Mouse (Mus musculus) hindbrain, postnatal 0 days (tissue): ENCODE data around the gene Zbtb44. TPM values are rescaled to one million over a fixed set of nuclear protein-coding genes. Genes with fewer than 3 reads are reported as not detected.

Source experiments
- ATAC-seq: fragments of 200-750 bp; cut with Nextera tagmentation; 2 replicates; pipeline ENCODE4 v1.8.0; 2017; ENCODE audit warnings: mild to moderate bottlenecking, moderate TSS enrichment, moderate library complexity
- DNase-seq: peaks from one replicate; pipeline ENCODE4 v3.0.0-alpha.2; 2015; ENCODE audit warnings: low spot score
- H3K27ac ChIP-seq: fragments of 300-500 bp; sonication (generic); 2 replicates; pipeline ENCODE4 v1.5.1; 2014; ENCODE audit warnings: mild to moderate bottlenecking
- H3K27me3 ChIP-seq: fragments of 300-500 bp; sonication (generic); 2 replicates; pipeline ENCODE4 v1.6.1; 2014; ENCODE audit warnings: low read length, mixed read lengths; ENCODE audit not compliant: insufficient read depth
- H3K36me3 ChIP-seq: fragments of 300-500 bp; sonication (generic); 2 replicates; pipeline ENCODE4 v1.6.1; 2014; ENCODE audit warnings: low read length, mixed read lengths; ENCODE audit not compliant: insufficient read depth
- H3K4me1 ChIP-seq: fragments of 300-500 bp; sonication (generic); 2 replicates; pipeline ENCODE4 v1.6.1; 2014; ENCODE audit warnings: antibody characterized with exemption, low read length, mixed read lengths; ENCODE audit not compliant: insufficient read depth
- H3K4me2 ChIP-seq: fragments of 300-500 bp; sonication (generic); 2 replicates; pipeline ENCODE4 v1.6.1; 2014; ENCODE audit warnings: low read depth, mild to moderate bottlenecking, low read length, moderate library complexity, mixed read lengths
- H3K4me3 ChIP-seq: fragments of 300-500 bp; sonication (generic); 2 replicates; pipeline ENCODE4 v1.5.1; 2014; ENCODE audit warnings: low read length
- H3K9ac ChIP-seq: fragments of 300-500 bp; sonication (generic); replicated peaks from 2 replicates; pipeline ENCODE4 v1.6.1; 2014; ENCODE audit warnings: mild to moderate bottlenecking, low read length, moderate library complexity, mixed read lengths
- H3K9me3 ChIP-seq: fragments of 300-500 bp; sonication (generic); 2 replicates; pipeline ENCODE4 v1.6.1; 2016; ENCODE audit warnings: low read length, mixed read lengths
- CTCF ChIP-seq: IDR thresholded peaks from 2 replicates; pipeline ENCODE4 v1.5.1; 2016; ENCODE audit warnings: antibody characterized with exemption, control low read depth, low read depth
- WGBS: fragments of 180-500 bp; shearing (Covaris S2); extraction: QIAGEN DNeasy Blood & Tissue Kit; methylation state at CpG from one replicate; pipeline ENCODE4 v1.1.7; 2014; 5-methylcytosine and 5-hydroxymethylcytosine counted together
- polyA plus RNA-seq: library from polyadenylated mRNA; unstranded; fragments of >200 nt; fragmentation: Nextera tagmentation; extraction: Ambion mirVana; gene quantifications from 2 replicates; pipeline ENCODE4 v1.2.1, GENCODE M21; 2015
- total RNA-seq: library from RNA; depleted of rRNA; stranded (reverse); fragments of >200 nt; gene quantifications from 2 replicates; pipeline ENCODE4 v1.2.3, GENCODE M21; 2014

Gene Zbtb44
- total and polyA plus RNA-seq, 2 experiments from 2014 or later, result 4.1 to 13.7 TPM

DNA sequence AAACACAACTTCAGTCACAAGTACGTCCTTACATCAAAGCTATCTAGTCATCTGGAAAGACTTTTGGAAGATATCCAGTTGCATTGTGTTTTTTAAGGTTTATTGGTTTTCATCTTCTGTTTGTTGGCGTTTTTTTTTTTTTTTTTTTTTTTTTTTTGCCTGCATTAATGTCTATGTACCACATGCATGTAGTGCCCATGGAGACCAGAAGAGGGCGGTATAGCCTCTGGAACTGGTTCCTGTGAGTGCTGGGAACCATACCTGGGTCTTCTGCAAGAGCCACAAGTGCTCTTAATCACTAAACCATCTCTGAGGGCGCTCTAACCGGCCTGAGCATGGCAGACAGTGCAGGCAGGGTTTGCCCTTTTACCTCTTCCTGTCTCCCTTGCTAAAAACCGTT is 67.7 kb downstream of the Zbtb44 start:
- no peak for ATAC-seq
- DNase-seq, result no peak
- H3K4me1 ChIP-seq, result no peaks in the 10 kb centered on the region
- H3K27ac ChIP-seq, result no peak overlapping the region
- H3K4me2 ChIP-seq, result no peak overlapping the region
- no peak overlapping the region for H3K4me3 ChIP-seq
- no peaks in the 10 kb centered on the region for H3K9me3 ChIP-seq
- H3K36me3 ChIP-seq, result no peaks in the 10 kb centered on the region
- H3K9ac ChIP-seq, result no peak overlapping the region
- no peak; the same call in 1 of the 2 replicates for TF ChIP-seq CTCF
- 76% methylated on average over 6 of the region's 6 CpGs for WGBS
- H3K27me3 ChIP-seq, result no peaks in the 10 kb centered on the region

- Histone ChIP-seq H3K36me3 (no peaks in the 10 kb centered on the region), H3K27me3 (no peaks in the 10 kb centered on the region), H3K4me1 (no peaks in the 10 kb centered on the region), H3K9ac (no peak overlapping the region), H3K27ac (no peak overlapping the region), H3K4me2 (no peak overlapping the region), H3K9me3 (no peaks in the 10 kb centered on the region), H3K4me3 (no peak overlapping the region)
- no peak for DNase-seq
- TF ChIP-seq CTCF, result no peak
- 93% methylated on average over 7 of the region's 8 CpGs for WGBS
- no peak for ATAC-seq
These were observed 78.0 kb downstream of the Zbtb44 start for GRCm38 (mm10) chr9:31108464-31108863.

GRCm38 (mm10) chr9:31115586-31115985 is 85.1 kb downstream of the Zbtb44 start:
- ATAC-seq (no peak), DNase-seq (no peak)
- H3K4me2 ChIP-seq, result no peak overlapping the region
- no peak overlapping the region for H3K27ac ChIP-seq
- H3K9me3 ChIP-seq, result no peaks in the 10 kb centered on the region
- no peaks in the 10 kb centered on the region for H3K36me3 ChIP-seq
- H3K4me1 ChIP-seq, result no peaks in the 10 kb centered on the region
- no peak for TF ChIP-seq CTCF
- H3K27me3 ChIP-seq, result no peaks in the 10 kb centered on the region
- H3K9ac ChIP-seq, result no peak overlapping the region
- no peak overlapping the region for H3K4me3 ChIP-seq

DNA sequence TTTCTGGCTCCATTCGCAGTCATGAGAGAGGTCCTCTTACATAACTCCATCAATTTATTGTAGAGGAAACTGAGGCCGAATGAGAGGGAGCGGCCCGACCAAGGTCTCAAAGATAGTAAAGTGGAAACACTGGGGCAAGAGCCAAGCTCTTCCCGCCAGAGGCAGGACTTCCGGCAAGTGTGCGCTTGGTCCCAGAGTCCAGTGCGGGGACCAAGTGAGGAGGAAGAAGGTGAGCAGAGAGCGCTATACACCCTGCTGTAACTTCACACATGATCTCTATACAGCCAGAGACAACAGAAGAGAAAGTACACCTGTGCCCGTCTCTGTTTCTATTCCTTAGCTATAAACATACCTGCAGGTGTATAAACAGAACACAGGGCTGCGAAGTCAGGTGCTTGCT is 86.6 kb downstream of the Zbtb44 start:
- ATAC-seq (no peak), DNase-seq (no peak)
- Histone ChIP-seq H3K9ac (no peak overlapping the region), H3K4me3 (no peak overlapping the region), H3K27ac (no peak overlapping the region), H3K4me2 (no peak overlapping the region), H3K9me3 (no peaks in the 10 kb centered on the region), H3K4me1 (no peaks in the 10 kb centered on the region), H3K27me3 (no peaks in the 10 kb centered on the region), H3K36me3 (no peaks in the 10 kb centered on the region)
- TF ChIP-seq CTCF, result no peak
- WGBS, result 96% methylated on average over 11 of the region's 11 CpGs

- H3K9ac ChIP-seq, result no peak overlapping the region
- 91% methylated on average over 6 of the region's 6 CpGs for WGBS
These were observed 87.0 kb downstream of the Zbtb44 start for GRCm38 (mm10) chr9:31117488-31117887.

GRCm38 (mm10) chr9:31118520-31119298 is 88.3 kb downstream of the Zbtb44 start:
- H3K9ac ChIP-seq, result no peak overlapping the region
- H3K4me3 ChIP-seq, result no peak overlapping the region
- WGBS, result 40% methylated on average over 11 of the region's 11 CpGs
- no peaks in the 10 kb centered on the region for H3K9me3 ChIP-seq
- no peak for DNase-seq
- no peaks in the 10 kb centered on the region for H3K36me3 ChIP-seq
- H3K27me3 ChIP-seq, result no peaks in the 10 kb centered on the region
- H3K4me2 ChIP-seq, result no peak overlapping the region
- H3K4me1 ChIP-seq, result no peaks in the 10 kb centered on the region
- TF ChIP-seq CTCF, result no peak
- H3K27ac ChIP-seq, result no peak overlapping the region
- ATAC-seq, result no peak

More at GRCm38 (mm10) chr9:31117488-31117887, 87.0 kb downstream of the Zbtb44 start:
- no peak for TF ChIP-seq CTCF
- H3K27ac ChIP-seq, result no peak overlapping the region
- ATAC-seq, result no peak
- H3K9me3 ChIP-seq, result no peaks in the 10 kb centered on the region
- no peaks in the 10 kb centered on the region for H3K4me1 ChIP-seq
- H3K4me3 ChIP-seq, result no peak overlapping the region
- H3K4me2 ChIP-seq, result no peak overlapping the region
- no peaks in the 10 kb centered on the region for H3K36me3 ChIP-seq
- no peak for DNase-seq
- no peaks in the 10 kb centered on the region for H3K27me3 ChIP-seq

DNA sequence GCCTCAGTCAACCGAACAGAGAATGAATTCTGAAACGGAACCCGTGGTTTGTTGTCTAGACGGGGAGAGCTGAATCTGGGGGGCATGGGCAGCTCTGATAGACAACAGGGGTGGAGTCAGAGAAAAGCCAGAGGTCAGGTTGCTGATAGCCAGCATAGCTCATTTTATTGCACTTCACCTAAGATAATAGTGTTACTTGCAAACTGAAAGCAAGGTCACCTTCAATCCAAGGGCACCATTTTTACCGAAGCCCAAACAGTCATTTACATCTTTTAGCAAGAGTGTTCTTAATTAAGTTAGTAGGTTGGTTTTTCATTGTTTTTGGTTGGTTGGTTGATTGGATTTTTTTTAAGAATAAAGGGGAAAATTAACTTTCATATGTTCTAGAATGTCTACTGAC is 89.0 kb downstream of the Zbtb44 start:
- ATAC-seq (no peak), DNase-seq (no peak)
- WGBS, result 78% methylated on average over 5 of the region's 5 CpGs
- Histone ChIP-seq H3K9ac (no peak overlapping the region), H3K9me3 (no peaks in the 10 kb centered on the region), H3K36me3 (no peaks in the 10 kb centered on the region), H3K4me2 (no peak overlapping the region), H3K4me1 (no peaks in the 10 kb centered on the region), H3K27ac (no peak overlapping the region), H3K4me3 (no peak overlapping the region), H3K27me3 (no peaks in the 10 kb centered on the region)
- TF ChIP-seq CTCF, result no peak
